Mouse (Mus musculus) liver, embryonic 15.5 days (tissue): ENCODE results near the gene Pnlip. TPM values are rescaled to one million over a fixed set of nuclear protein-coding genes. Genes with fewer than 3 reads are reported as not detected.

Experiments
- ATAC-seq: fragments of 200-750 bp; cut with Nextera tagmentation; 2 replicates; pipeline ENCODE4 v1.8.0; 2017; ENCODE audit warnings: moderate number of reproducible peaks, mild to moderate bottlenecking, moderate library complexity; ENCODE audit not compliant: insufficient read depth
- H3K27ac ChIP-seq: fragments of 300-500 bp; sonication (generic); replicated peaks from 2 replicates; pipeline ENCODE4 v1.5.1; 2015; ENCODE audit warnings: mild to moderate bottlenecking, inconsistent platforms
- H3K27me3 ChIP-seq: fragments of 300-500 bp; sonication (generic); 2 replicates; pipeline ENCODE4 v1.6.1; 2015; ENCODE audit warnings: mild to moderate bottlenecking, inconsistent platforms
- H3K36me3 ChIP-seq: fragments of 300-500 bp; sonication (generic); replicated peaks from 2 replicates; pipeline ENCODE4 v1.6.1; 2015; ENCODE audit warnings: moderate library complexity, mild to moderate bottlenecking, inconsistent platforms
- H3K4me1 ChIP-seq: fragments of 300-500 bp; sonication (generic); replicated peaks from 2 replicates; pipeline ENCODE4 v1.6.1; 2015; ENCODE audit warnings: inconsistent platforms
- H3K4me2 ChIP-seq: fragments of 300-500 bp; sonication (generic); 2 replicates; pipeline ENCODE4 v1.6.1; 2015; ENCODE audit warnings: moderate library complexity, mild to moderate bottlenecking, inconsistent platforms
- H3K4me3 ChIP-seq: fragments of 300-500 bp; sonication (generic); replicated peaks from 2 replicates; pipeline ENCODE4 v1.5.1; 2015; ENCODE audit warnings: mild to moderate bottlenecking, inconsistent platforms
- H3K9ac ChIP-seq: fragments of 300-500 bp; sonication (generic); 2 replicates; pipeline ENCODE4 v1.6.1; 2015; ENCODE audit warnings: moderate library complexity, mild to moderate bottlenecking, inconsistent platforms
- H3K9me3 ChIP-seq: fragments of 300-500 bp; sonication (generic); replicated peaks from 2 replicates; pipeline ENCODE4 v1.6.1; 2016; ENCODE audit warnings: inconsistent platforms
- WGBS: fragments of 180-500 bp; shearing (Covaris S2); methylation state at CpG from one replicate; pipeline ENCODE4 v1.1.7; 2015; ENCODE audit warnings: mixed read lengths; ENCODE audit not compliant: insufficient replicate concordance; 5-methylcytosine and 5-hydroxymethylcytosine counted together
- polyA plus RNA-seq: library from polyadenylated mRNA; unstranded; fragments of >200 nt; fragmentation: Nextera tagmentation; extraction: Ambion mirVana; gene quantifications from 2 replicates; pipeline ENCODE4 v1.2.1, GENCODE M21; 2015

Gene Pnlip
- polyA plus RNA-seq, 1 experiment from 2014 or later: not detected

DNA sequence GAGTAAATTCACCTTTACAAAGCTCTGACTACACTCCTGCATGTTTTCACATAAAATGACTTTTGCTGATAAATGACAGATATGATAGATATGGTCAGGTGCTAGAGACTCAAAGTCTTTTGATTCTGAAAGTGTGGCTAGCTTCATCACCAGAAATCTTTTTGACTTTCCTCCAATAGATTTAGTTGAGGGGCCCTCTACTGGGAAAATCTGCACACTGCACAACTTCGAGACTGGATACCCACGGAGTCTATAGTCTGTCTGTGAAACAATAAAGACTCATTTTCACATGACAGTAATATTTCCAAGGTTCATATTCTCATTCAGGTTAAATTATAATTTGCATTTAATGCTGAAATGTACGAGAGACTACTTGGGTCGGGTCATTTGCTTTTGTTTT is 9.8 kb downstream of the Pnlip start:
- Histone ChIP-seq H3K4me2 (no peak overlapping the region), H3K9ac (no peak overlapping the region), H3K4me3 (no peak overlapping the region), H3K27ac (no peak overlapping the region), H3K36me3 (no peaks in the 10 kb centered on the region), H3K4me1 (no peaks in the 10 kb centered on the region), H3K9me3 (no peaks in the 10 kb centered on the region), H3K27me3 (no peaks in the 10 kb centered on the region)
- ATAC-seq: no peak
- 49% methylated on average over 4 of the region's 4 CpGs for WGBS

DNA sequence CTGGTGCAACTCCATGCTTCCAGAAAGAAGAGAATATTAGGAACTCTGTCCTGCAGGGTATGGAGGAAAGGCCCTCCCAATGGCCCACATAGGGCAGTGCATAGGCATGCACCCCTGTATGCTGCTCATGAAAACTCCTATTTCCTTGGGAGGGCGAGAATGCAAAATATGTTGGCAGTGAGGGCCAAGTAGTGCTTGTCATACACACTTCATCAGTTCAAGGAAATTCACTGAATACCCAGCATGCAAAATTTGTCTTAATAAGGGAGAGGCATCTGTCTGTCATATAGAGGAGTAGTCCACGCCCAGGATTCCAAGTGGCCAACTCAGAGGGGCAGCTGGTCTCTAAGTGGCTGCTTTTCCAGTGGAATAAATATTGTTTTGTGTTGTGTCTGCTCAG is 11.0 kb downstream of the Pnlip start:
- Histone ChIP-seq H3K9me3 (no peaks in the 10 kb centered on the region), H3K27me3 (no peaks in the 10 kb centered on the region), H3K27ac (no peak overlapping the region), H3K36me3 (no peaks in the 10 kb centered on the region), H3K9ac (no peak overlapping the region), H3K4me1 (no peaks in the 10 kb centered on the region), H3K4me3 (no peak overlapping the region), H3K4me2 (no peak overlapping the region)
- no peak for ATAC-seq
- WGBS: 33% methylated on average over 2 of the region's 2 CpGs

DNA sequence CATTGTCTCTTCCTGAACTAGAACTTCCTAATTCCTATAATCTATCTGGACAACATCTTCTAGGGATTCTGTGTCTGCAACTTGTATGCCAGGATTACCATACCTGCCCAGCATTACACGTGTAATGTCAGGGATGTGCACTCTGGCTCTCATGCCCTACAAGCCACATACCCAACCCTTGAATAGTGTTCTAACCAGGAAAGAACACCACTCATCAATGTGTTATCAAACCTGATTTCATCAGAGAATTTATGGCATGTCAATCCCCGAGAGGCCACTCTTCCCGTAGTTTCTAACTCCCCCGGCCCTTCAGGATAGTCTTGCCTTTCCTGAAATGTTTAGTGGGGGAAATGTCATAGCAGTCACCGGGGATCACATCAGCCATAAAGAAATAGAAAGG is 12.6 kb downstream of the Pnlip start:
- Histone ChIP-seq H3K4me3 (no peak overlapping the region), H3K27ac (no peak overlapping the region), H3K27me3 (no peaks in the 10 kb centered on the region), H3K4me2 (no peak overlapping the region), H3K9ac (no peak overlapping the region), H3K4me1 (no peaks in the 10 kb centered on the region), H3K9me3 (no peaks in the 10 kb centered on the region), H3K36me3 (no peaks in the 10 kb centered on the region)
- WGBS: 62% methylated on average over 5 of the region's 5 CpGs
- no peak for ATAC-seq

DNA sequence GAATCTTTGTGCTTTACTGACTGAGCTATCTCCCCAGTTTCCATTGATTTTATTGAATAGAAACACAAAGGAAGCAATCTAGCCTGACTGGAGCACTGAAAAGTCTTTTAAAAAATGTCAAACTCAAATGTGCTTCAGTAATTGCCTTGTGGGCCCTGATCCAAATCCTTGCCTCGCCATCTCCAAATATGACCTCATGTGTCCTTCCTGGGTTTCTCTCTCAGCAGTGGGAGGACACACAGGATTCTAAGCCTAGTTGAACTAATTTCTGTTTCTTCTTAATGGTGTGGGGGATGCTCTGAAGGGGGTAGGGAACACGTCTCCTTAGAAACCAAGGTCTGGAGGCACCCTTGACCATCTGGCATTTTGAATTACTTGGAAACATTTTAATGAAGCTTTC is 22.3 kb downstream of the Pnlip start:
- Histone ChIP-seq H3K9ac (no peak overlapping the region), H3K27me3 (no peaks in the 10 kb centered on the region), H3K27ac (no peak overlapping the region), H3K4me2 (no peak overlapping the region), H3K4me3 (no peak overlapping the region), H3K36me3 (no peaks in the 10 kb centered on the region), H3K9me3 (no peaks in the 10 kb centered on the region), H3K4me1 (no peaks in the 10 kb centered on the region)
- ATAC-seq: no peak
- 56% methylated on average over 2 of the region's 2 CpGs for WGBS

DNA sequence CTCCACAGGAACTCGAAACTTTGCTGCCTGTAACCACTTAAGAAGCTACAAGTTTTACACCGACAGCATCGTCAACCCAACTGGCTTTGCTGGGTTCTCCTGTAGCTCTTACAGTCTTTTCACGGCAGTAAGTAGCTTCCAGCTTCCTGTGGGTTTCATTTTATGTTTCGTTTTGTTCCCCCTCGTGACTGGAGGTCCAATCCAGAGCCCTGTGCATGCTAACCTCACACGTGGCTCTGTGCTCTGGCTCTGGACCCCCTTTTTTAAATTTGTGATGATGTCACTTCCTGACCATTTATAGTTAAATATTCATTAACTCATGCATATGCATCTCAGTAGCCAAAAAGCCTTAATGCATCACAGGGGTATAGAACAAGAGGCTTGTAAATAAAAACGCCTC is 24.8 kb downstream of the Pnlip start:
- Histone ChIP-seq H3K9me3 (no peaks in the 10 kb centered on the region), H3K4me2 (no peak overlapping the region), H3K4me1 (no peaks in the 10 kb centered on the region), H3K27me3 (no peaks in the 10 kb centered on the region), H3K27ac (no peak overlapping the region), H3K36me3 (no peaks in the 10 kb centered on the region), H3K9ac (no peak overlapping the region), H3K4me3 (no peak overlapping the region)
- 31% methylated on average over 8 of the region's 8 CpGs for WGBS
- no peak for ATAC-seq

DNA sequence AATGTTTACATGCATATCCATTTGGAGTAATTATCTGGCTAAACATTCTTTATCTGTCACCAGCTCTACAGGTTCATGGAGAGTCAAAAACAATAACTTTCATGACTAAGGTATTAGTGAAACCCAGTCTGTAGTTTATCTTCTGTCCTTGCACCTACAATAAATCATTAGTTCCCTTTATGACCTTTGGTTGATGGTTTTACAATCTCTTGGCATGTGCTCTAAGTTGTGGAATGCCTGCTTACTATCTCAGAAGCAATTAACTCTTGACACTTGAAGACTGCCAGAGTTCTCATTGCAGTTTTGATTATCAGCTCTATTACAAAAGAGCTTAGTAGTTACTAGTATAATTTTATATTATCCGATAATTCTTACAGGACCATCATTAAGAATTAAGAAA is 36.6 kb downstream of the Pnlip start:
- Histone ChIP-seq H3K4me3 (no peak overlapping the region), H3K27me3 (no peaks in the 10 kb centered on the region), H3K9ac (no peak overlapping the region), H3K4me1 (no peaks in the 10 kb centered on the region), H3K4me2 (no peak overlapping the region), H3K36me3 (no peaks in the 10 kb centered on the region), H3K9me3 (no peaks in the 10 kb centered on the region), H3K27ac (no peak overlapping the region)
- ATAC-seq: no peak
- 38% methylated on average over 1 of the region's 1 CpGs for WGBS

DNA sequence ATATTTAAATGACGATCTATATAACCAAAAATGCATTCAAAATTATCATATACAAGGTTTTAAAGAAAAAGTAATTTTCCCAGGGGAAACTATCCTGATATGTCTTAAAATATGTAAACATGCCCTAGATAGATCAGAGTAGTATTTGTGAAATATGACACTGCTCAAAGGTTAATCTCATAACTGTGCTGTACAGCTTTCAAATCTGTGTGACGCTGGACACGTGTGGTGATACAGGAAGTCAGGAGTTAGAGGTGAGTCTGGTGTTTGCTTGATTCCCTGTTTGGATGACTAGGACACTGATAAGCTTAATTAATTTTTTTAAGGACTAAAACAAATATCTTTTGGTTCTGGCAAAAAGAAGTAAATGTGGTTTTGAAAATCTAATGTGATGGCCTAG is 43.0 kb downstream of the Pnlip start:
- WGBS: 61% methylated on average over 3 of the region's 3 CpGs
- ATAC-seq: no peak
- H3K4me2 ChIP-seq: no peak overlapping the region
- no peak overlapping the region for H3K9ac ChIP-seq
- H3K27ac ChIP-seq: no peak overlapping the region
- H3K4me1 ChIP-seq: no peaks in the 10 kb centered on the region
- no peaks in the 10 kb centered on the region for H3K27me3 ChIP-seq
- no peaks in the 10 kb centered on the region for H3K9me3 ChIP-seq
- no peak overlapping the region for H3K4me3 ChIP-seq
- no peaks in the 10 kb centered on the region for H3K36me3 ChIP-seq

DNA sequence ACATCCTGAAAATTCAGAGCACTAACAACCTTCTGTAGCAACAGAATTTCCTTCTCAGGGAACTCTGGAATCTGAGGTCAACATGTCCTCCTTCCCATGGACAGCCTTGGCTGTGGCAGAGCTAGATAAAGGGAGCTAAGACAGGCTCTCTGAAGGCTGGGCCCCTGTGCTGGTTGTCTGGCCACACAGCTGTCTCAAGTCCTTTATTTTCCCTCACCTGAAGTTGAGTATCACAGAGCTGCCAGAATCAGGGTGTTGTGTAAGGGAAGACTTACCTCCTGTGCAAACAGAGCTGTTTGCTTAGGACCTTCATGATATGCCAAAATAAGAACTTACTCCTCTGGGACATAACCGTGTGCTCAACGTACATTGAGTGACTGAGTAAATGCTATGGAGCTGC is 43.9 kb downstream of the Pnlip start:
- Histone ChIP-seq H3K36me3 (no peaks in the 10 kb centered on the region), H3K4me2 (no peak overlapping the region), H3K27ac (no peak overlapping the region), H3K4me1 (no peaks in the 10 kb centered on the region), H3K9ac (no peak overlapping the region), H3K9me3 (no peaks in the 10 kb centered on the region), H3K4me3 (no peak overlapping the region), H3K27me3 (no peaks in the 10 kb centered on the region)
- 65% methylated on average over 2 of the region's 2 CpGs for WGBS
- ATAC-seq: no peak

DNA sequence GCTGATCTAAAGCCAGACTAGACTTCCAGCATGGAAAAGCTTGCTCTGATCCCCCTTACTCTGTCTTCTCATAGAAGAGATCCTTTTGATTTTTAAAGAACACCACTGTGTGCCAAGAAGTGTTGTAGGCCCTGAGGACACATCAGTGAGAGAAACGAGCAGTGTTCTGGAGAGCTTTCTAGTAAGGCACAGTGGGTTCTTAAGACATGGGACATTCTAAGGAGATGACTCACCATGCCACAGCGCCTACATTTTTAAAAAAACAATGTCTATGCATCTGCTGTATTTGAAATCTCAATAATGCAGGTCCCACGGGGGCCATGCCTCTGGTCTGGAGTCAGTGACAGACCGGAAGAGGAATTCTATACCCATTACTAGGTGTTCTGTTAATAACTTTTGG is 52.3 kb downstream of the Pnlip start:
- 62% methylated on average over 4 of the region's 4 CpGs for WGBS

DNA sequence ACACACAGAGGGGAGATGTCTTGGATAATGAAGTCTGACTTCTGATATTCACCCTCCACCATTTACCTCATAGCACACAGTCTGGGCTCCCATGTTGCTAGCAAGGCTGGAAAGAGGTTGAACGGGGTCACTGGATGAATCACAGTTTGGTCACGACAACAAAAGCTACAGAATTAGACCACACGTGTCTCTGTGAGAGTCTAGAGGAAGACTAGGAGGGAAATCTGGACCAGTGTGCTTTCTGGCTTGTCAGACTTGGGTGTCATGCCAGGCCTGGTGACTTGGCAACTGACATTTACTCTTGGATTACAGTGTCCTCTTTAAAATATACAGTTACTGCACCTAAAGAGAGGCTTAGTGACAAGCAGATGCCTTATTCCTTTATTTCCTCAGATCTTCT is 56.3 kb downstream of the Pnlip start:
- Histone ChIP-seq H3K36me3 (no peaks in the 10 kb centered on the region), H3K27me3 (no peaks in the 10 kb centered on the region), H3K4me2 (no peak overlapping the region), H3K27ac (no peak overlapping the region), H3K4me3 (no peak overlapping the region), H3K4me1 (no peaks in the 10 kb centered on the region), H3K9ac (no peak overlapping the region), H3K9me3 (no peaks in the 10 kb centered on the region)
- ATAC-seq: no peak
- 43% methylated on average over 3 of the region's 3 CpGs for WGBS

More for the DNA sequence above, 52.3 kb downstream of the Pnlip start:
- Histone ChIP-seq H3K27ac (no peak overlapping the region), H3K4me1 (no peaks in the 10 kb centered on the region), H3K4me3 (no peak overlapping the region), H3K9me3 (no peaks in the 10 kb centered on the region), H3K9ac (no peak overlapping the region), H3K27me3 (no peaks in the 10 kb centered on the region), H3K36me3 (no peaks in the 10 kb centered on the region), H3K4me2 (no peak overlapping the region)
- ATAC-seq: no peak

DNA sequence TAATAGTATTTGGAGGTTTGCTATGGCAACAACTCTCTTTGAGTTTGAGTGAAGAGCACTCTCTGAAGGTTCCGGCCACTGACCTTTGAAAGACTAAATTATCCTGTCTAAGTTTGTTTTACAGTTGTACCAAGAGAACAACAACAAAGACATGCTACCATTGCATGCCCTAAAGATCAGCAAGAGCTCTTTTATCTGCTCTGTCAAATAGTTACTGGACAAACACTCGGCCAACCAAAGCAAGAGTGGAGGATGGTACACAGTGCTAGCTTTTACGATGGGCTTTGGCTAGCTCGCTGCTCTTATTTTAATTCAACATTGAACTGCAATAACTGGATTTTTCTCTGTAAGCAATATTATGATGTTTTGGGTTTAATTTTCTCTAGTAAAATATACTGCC is 65.6 kb downstream of the Pnlip start:
- 59% methylated on average over 4 of the region's 4 CpGs for WGBS
- Histone ChIP-seq H3K9ac (no peak overlapping the region), H3K4me1 (no peaks in the 10 kb centered on the region), H3K4me2 (no peak overlapping the region), H3K27me3 (no peaks in the 10 kb centered on the region), H3K27ac (no peak overlapping the region), H3K9me3 (no peaks in the 10 kb centered on the region), H3K4me3 (no peak overlapping the region), H3K36me3 (no peaks in the 10 kb centered on the region)
- no peak for ATAC-seq

DNA sequence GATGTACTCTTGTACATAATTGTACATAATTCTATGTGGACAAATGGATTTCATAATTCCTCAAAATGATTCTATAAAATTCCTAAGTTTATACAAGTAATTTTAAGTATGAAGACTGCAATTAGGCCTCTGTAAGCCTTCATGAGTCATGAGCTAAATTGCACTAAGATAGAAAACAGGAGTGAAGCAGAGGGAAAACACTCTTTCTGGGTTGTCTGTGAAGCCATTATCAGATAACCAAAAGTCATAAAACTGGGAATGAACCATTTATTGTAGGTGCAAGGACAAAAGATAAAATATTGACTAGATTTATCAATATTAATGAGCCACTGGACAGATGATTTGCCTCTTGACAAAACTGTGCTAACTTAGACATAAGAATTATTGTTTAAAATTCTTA is 68.1 kb downstream of the Pnlip start:
- H3K9me3 ChIP-seq: no peaks in the 10 kb centered on the region
- ATAC-seq: no peak
- H3K4me3 ChIP-seq: no peak overlapping the region

More for the DNA sequence above, 68.1 kb downstream of the Pnlip start:
- Histone ChIP-seq H3K4me2 (no peak overlapping the region), H3K27ac (no peak overlapping the region), H3K4me1 (no peaks in the 10 kb centered on the region), H3K27me3 (no peaks in the 10 kb centered on the region), H3K9ac (no peak overlapping the region), H3K36me3 (no peaks in the 10 kb centered on the region)
